Mouse (Mus musculus) embryonic facial prominence, embryonic 13.5 days (tissue): ENCODE results near the gene Krtap5-5. TPM values are rescaled to one million over a fixed set of nuclear protein-coding genes. Genes with fewer than 3 reads are reported as not detected.
"Not testable (repeated sequence)": the region's sequence is repeated elsewhere in the genome, so short reads cannot be mapped to it uniquely, and the experiment has no call there.

Experiments
- ATAC-seq: fragments of 200-750 bp; cut with Nextera tagmentation; 2 replicates; pipeline ENCODE4 v1.8.0; 2017; ENCODE audit warnings: low read depth; ENCODE audit not compliant: insufficient number of reproducible peaks, insufficient read depth, low FRiP score, low TSS enrichment
- H3K27ac ChIP-seq: fragments of 300-500 bp; sonication (generic); 2 replicates; pipeline ENCODE4 v1.5.1; 2015; ENCODE audit warnings: moderate library complexity, mild to moderate bottlenecking, inconsistent platforms
- H3K27me3 ChIP-seq: fragments of 300-500 bp; sonication (generic); 2 replicates; pipeline ENCODE4 v1.6.1; 2015; ENCODE audit warnings: mild to moderate bottlenecking, inconsistent platforms
- H3K36me3 ChIP-seq: fragments of 300-500 bp; sonication (generic); 2 replicates; pipeline ENCODE4 v1.6.1; 2015; ENCODE audit warnings: mild to moderate bottlenecking, inconsistent platforms
- H3K4me1 ChIP-seq: fragments of 300-500 bp; sonication (generic); 2 replicates; pipeline ENCODE4 v1.6.1; 2015; ENCODE audit warnings: inconsistent platforms
- H3K4me2 ChIP-seq: fragments of 300-500 bp; sonication (generic); 2 replicates; pipeline ENCODE4 v1.6.1; 2015; ENCODE audit warnings: moderate library complexity, mild to moderate bottlenecking, inconsistent platforms
- H3K4me3 ChIP-seq: fragments of 300-500 bp; sonication (generic); 2 replicates; pipeline ENCODE4 v1.5.1; 2015; ENCODE audit warnings: mild to moderate bottlenecking, inconsistent platforms
- H3K9ac ChIP-seq: fragments of 300-500 bp; sonication (generic); 2 replicates; pipeline ENCODE4 v1.6.1; 2015; ENCODE audit warnings: mild to moderate bottlenecking, inconsistent platforms
- H3K9me3 ChIP-seq: fragments of 300-500 bp; sonication (generic); 2 replicates; pipeline ENCODE4 v1.6.1; 2016; ENCODE audit warnings: inconsistent platforms
- WGBS: fragments of 180-500 bp; shearing (Covaris S2); methylation state at CpG from one replicate; pipeline ENCODE4 v1.1.7; 2015; ENCODE audit warnings: mixed read lengths; 5-methylcytosine and 5-hydroxymethylcytosine counted together
- polyA plus RNA-seq: library from polyadenylated mRNA; unstranded; fragments of >200 nt; fragmentation: Nextera tagmentation; extraction: Ambion mirVana; gene quantifications from 2 replicates; pipeline ENCODE4 v1.2.1, GENCODE M21; 2015

Krtap5-5 gene
- polyA plus RNA-seq, 1 experiment from 2014 or later: not detected

GRCm38 (mm10) chr7:142206891-142207290, 22.9 kb downstream of the Krtap5-5 start:
- not testable (repeated sequence) for H3K27ac ChIP-seq, H3K27me3 ChIP-seq, ATAC-seq, H3K9me3 ChIP-seq, H3K4me1 ChIP-seq, H3K9ac ChIP-seq, H3K36me3 ChIP-seq, H3K4me3 ChIP-seq, H3K4me2 ChIP-seq
- WGBS: 78% methylated on average over 5 of the region's 5 CpGs

GRCm38 (mm10) chr7:142205488-142205887, 24.3 kb downstream of the Krtap5-5 start:
- peaks cover 6% of the 10 kb centered on the region; the same call in 1 of the 2 replicates for H3K27me3 ChIP-seq
- H3K9ac ChIP-seq: no peak overlapping the region
- H3K27ac ChIP-seq: no peak overlapping the region
- H3K4me2 ChIP-seq: no peak overlapping the region
- H3K4me3 ChIP-seq: no peak overlapping the region
- no peaks in the 10 kb centered on the region for H3K36me3 ChIP-seq
- ATAC-seq: no peak
- H3K4me1 ChIP-seq: no peaks in the 10 kb centered on the region
- H3K9me3 ChIP-seq: no peaks in the 10 kb centered on the region

GRCm38 (mm10) chr7:142201064-142201463, 28.7 kb downstream of the Krtap5-5 start, which contains the start of gene Krtap5-3:
TSS of gene Krtap5-3 (plus strand) at chr7:142201364.
- Histone ChIP-seq H3K9ac (no peak within 1 kb of the TSS), H3K36me3 (no peaks in the 10 kb centered on the region), H3K4me2 (no peak within 1 kb of the TSS), H3K4me1 (no peaks in the 10 kb centered on the region), H3K9me3 (no peaks in the 10 kb centered on the region), H3K4me3 (no peak within 1 kb of the TSS), H3K27ac (no peak within 1 kb of the TSS), H3K27me3 (peaks cover 11% of the 10 kb centered on the region; the same call in 1 of the 2 replicates)
- ATAC-seq: no peak
- WGBS: 74% methylated on average over 1 of the region's 1 CpGs

GRCm38 (mm10) chr7:142198748-142199147, 31.0 kb downstream of the Krtap5-5 start:
- H3K27me3 ChIP-seq: peaks cover 11% of the 10 kb centered on the region; the same call in 1 of the 2 replicates
- no peak overlapping the region for H3K9ac ChIP-seq
- WGBS: 73% methylated on average over 2 of the region's 2 CpGs
- no peak for ATAC-seq
- no peak overlapping the region for H3K27ac ChIP-seq
- no peak overlapping the region for H3K4me3 ChIP-seq
- no peaks in the 10 kb centered on the region for H3K9me3 ChIP-seq
- no peak overlapping the region for H3K4me2 ChIP-seq
- H3K36me3 ChIP-seq: no peaks in the 10 kb centered on the region
- H3K4me1 ChIP-seq: no peaks in the 10 kb centered on the region

GRCm38 (mm10) chr7:142190289-142190688, 39.5 kb downstream of the Krtap5-5 start, which contains the start of gene Gm10153:
TSS of gene Gm10153 (minus strand) at chr7:142190389.
- no peaks in the 10 kb centered on the region; the same call in 1 of the 2 replicates for H3K9me3 ChIP-seq
- ATAC-seq: no peak
- H3K9ac ChIP-seq: no peak within 1 kb of the TSS
- no peak within 1 kb of the TSS for H3K4me2 ChIP-seq
- H3K36me3 ChIP-seq: no peaks in the 10 kb centered on the region
- no peaks in the 10 kb centered on the region for H3K4me1 ChIP-seq
- no peak within 1 kb of the TSS for H3K4me3 ChIP-seq
- no peak within 1 kb of the TSS for H3K27ac ChIP-seq
- WGBS: 51% methylated on average over 2 of the region's 2 CpGs
- peaks cover 9% of the 10 kb centered on the region; the same call in 1 of the 2 replicates for H3K27me3 ChIP-seq

- Histone ChIP-seq H3K4me3 (no peak overlapping the region), H3K9ac (no peak overlapping the region), H3K4me2 (no peak overlapping the region), H3K9me3 (no peaks in the 10 kb centered on the region; the same call in 1 of the 2 replicates), H3K27me3 (peaks cover 9% of the 10 kb centered on the region; the same call in 1 of the 2 replicates), H3K27ac (no peak overlapping the region), H3K4me1 (no peaks in the 10 kb centered on the region), H3K36me3 (no peaks in the 10 kb centered on the region)
- ATAC-seq: no peak
- 77% methylated on average over 2 of the region's 2 CpGs for WGBS
Observed at GRCm38 (mm10) chr7:142188156-142188555, 41.6 kb downstream of the Krtap5-5 start.

GRCm38 (mm10) chr7:142181021-142181420, 48.8 kb downstream of the Krtap5-5 start:
- Histone ChIP-seq H3K36me3 (no peaks in the 10 kb centered on the region), H3K9ac (no peak overlapping the region), H3K4me2 (no peak overlapping the region), H3K9me3 (no peaks in the 10 kb centered on the region), H3K4me1 (no peaks in the 10 kb centered on the region), H3K27me3 (no peaks in the 10 kb centered on the region), H3K27ac (no peak overlapping the region), H3K4me3 (no peak overlapping the region)
- ATAC-seq: no peak
- 54% methylated on average over 1 of the region's 1 CpGs for WGBS

Other genes starting within 250 kb of the Krtap5-5 start
- 66.1 and 69.2 TPM in 2 replicates for gene Mob2, start 168.9 kb downstream of the Krtap5-5 start, polyA plus RNA-seq
- 2.4 and 2.6 TPM in 2 replicates for gene Dusp8, start 134.1 kb downstream of the Krtap5-5 start, polyA plus RNA-seq
- not detected in 2 replicates for gene Gm45618, start 109.2 kb downstream of the Krtap5-5 start, polyA plus RNA-seq
- not detected in 2 replicates for gene Gm39115, start 93.9 kb downstream of the Krtap5-5 start, polyA plus RNA-seq
- not detected in 2 replicates for gene Gm45337, start 85.4 kb downstream of the Krtap5-5 start, polyA plus RNA-seq
- not detected in 2 replicates for gene Gm29735, start 72.9 kb downstream of the Krtap5-5 start, polyA plus RNA-seq
- not detected in 2 replicates for gene Gm4553, start 64.2 kb downstream of the Krtap5-5 start, polyA plus RNA-seq
- not detected in 2 replicates for gene Krtap5-2, start 54.0 kb downstream of the Krtap5-5 start, polyA plus RNA-seq
- gene Gm10153, start 39.6 kb downstream of the Krtap5-5 start, polyA plus RNA-seq: not detected in 2 replicates
- not detected in 2 replicates for gene Krtap5-3, start 28.6 kb downstream of the Krtap5-5 start, polyA plus RNA-seq
- not detected in 2 replicates for gene Gm7579, start 18.1 kb downstream of the Krtap5-5 start, polyA plus RNA-seq
- gene Gm40460, start 11.1 kb upstream of the Krtap5-5 start, polyA plus RNA-seq: not detected in 2 replicates
- gene Gm2431, start 28.4 kb upstream of the Krtap5-5 start, polyA plus RNA-seq: not detected in 2 replicates
- gene Gm4559, start 44.4 kb upstream of the Krtap5-5 start, polyA plus RNA-seq: not detected in 2 replicates
- not detected in 2 replicates for gene Krtap5-1, start 67.1 kb upstream of the Krtap5-5 start, polyA plus RNA-seq
- not detected in 2 replicates for gene Krtap5-4, start 73.6 kb upstream of the Krtap5-5 start, polyA plus RNA-seq
- gene Ifitm10, start 143.8 kb upstream of the Krtap5-5 start, polyA plus RNA-seq: 2.5 and 3.3 TPM in 2 replicates
- gene Gm49369, start 152.7 kb upstream of the Krtap5-5 start, polyA plus RNA-seq: not detected in 2 replicates
- gene Ctsd, start 158.1 kb upstream of the Krtap5-5 start, polyA plus RNA-seq: 210 and 222 TPM in 2 replicates
- gene Syt8, start 204.9 kb upstream of the Krtap5-5 start, polyA plus RNA-seq: 0.37 and 0.66 TPM in 2 replicates
- 7.7 and 8.4 TPM in 2 replicates for gene Tnni2, start 211.8 kb upstream of the Krtap5-5 start, polyA plus RNA-seq
- gene Lsp1, start 230.8 kb upstream of the Krtap5-5 start, polyA plus RNA-seq: 28.5 and 29.2 TPM in 2 replicates